Mouse (Mus musculus) CD4-positive, CD25-positive, alpha-beta regulatory T cell, adult 4 months (primary cell): ENCODE data around the gene Scd4. TPM values are rescaled to one million over a fixed set of nuclear protein-coding genes. Genes with fewer than 3 reads are reported as not detected.
"Not testable (repeated sequence)": the region's sequence is repeated elsewhere in the genome, so short reads cannot be mapped to it uniquely, and the experiment has no call there.

Experiments used
- ATAC-seq: one replicate; pipeline ENCODE4 v1.8.0; 2017
- polyA plus RNA-seq, 2 experiments: library from polyadenylated mRNA; unstranded; fragments of 100-300 nt; shearing (Covaris generic); gene quantifications; one replicate each; pipeline ENCODE4 v1.2.1; 2017

Scd4 gene
- polyA plus RNA-seq, 2 experiments from 2014 or later: 0.42 to 0.59 TPM

DNA sequence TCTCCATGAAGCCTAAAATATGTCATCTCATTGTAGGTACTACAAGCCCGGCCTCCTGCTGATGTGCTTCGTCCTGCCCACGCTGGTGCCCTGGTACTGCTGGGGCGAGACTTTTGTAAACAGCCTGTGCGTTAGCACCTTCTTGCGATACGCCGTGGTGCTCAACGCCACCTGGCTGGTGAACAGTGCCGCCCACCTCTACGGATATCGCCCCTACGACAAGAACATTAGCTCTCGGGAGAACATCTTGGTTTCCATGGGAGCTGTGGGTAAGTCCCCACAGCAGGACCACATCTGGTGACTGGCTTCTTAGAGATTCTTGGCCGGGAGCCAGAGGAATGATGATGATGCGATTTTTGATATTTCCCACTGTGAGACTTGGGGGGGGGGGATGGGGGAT is 31.7 kb upstream of the Scd4 start:
- peak; percentile 55 for ATAC-seq

DNA sequence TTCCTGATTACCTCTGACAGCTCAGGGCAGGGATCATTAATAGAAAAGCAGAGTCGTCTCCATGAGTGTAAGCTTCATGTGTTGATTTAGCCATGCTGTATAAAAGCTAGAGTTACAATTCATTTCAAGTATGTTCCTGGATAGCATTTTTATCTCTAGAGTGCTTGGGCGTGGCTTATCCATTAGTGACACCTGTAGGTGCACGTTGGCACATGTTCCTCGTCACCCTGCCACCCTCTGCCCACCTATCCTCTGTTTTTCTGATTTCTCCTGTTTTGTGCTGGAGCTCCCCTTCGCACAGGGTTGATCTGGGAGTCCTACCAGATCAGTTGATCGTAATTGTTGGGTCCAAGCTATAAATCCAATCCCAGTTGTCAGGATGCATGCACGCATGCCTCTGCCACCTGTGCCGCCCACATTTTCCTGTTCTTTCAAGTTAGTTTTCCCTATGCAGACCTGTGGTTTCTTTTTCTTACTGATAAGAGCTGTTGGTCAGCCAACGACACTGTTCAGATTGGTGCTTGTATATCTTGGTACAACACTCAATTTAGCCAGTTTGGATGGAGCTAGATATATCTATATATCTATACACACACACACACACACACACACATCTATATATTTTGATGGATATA is 31.1 kb upstream of the Scd4 start:
- ATAC-seq: no peak

DNA sequence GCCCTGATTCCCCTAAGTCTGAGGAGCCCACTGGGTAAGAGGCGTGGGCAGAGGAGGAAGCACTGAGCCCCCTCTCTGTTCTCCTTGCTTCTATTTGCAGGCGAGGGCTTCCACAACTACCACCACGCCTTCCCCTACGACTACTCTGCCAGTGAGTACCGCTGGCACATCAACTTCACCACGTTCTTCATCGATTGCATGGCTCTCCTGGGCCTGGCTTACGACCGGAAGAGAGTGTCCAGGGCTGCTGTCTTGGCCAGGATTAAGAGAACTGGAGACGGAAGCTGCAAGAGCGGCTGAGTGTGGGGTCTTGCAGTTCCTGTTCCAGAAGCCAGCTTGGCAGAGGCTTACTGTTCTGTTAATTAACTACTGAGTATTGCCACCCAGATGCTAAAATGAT is 30.0 kb upstream of the Scd4 start:
- ATAC-seq: no peak

DNA sequence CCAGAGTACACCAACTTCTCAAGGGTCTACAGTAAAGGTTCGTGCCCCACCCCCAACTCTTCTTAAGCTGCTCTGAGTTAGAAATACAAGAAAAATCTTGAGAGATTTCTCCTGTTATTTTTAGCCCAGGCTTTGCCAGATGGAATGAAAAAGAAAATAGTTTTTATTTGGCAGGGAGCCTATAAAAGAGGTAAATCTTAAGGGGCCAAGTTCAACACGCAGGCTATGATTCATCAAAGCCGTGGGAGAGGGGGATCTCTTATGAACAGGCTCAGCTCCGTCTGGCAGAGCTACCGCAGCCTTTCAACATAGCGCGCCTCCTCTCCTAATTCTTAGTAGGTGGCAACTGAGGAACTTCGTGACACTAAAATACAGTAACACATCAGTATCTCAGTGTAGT is 29.4 kb upstream of the Scd4 start:
- no peak for ATAC-seq

DNA sequence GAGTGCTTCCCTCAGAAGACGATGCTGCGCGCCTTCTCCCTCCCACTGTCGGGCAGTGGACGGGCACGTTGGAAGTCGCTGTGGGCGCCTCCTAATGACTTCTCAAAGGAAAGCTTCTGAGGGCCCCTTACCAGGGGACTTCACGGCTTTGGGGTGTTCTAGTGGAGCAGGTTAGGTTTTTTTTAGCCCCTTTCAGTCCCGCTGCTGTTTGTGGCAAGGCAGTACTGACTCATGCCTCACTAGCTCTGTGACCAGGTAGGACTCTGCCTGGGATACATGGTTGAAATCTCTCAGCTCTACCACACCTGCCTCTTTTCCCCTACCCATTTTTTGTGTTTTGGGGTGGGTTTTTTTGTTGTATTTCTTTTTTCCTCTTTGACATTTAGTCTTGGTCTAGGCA is 28.5 kb upstream of the Scd4 start:
- ATAC-seq: no peak

DNA sequence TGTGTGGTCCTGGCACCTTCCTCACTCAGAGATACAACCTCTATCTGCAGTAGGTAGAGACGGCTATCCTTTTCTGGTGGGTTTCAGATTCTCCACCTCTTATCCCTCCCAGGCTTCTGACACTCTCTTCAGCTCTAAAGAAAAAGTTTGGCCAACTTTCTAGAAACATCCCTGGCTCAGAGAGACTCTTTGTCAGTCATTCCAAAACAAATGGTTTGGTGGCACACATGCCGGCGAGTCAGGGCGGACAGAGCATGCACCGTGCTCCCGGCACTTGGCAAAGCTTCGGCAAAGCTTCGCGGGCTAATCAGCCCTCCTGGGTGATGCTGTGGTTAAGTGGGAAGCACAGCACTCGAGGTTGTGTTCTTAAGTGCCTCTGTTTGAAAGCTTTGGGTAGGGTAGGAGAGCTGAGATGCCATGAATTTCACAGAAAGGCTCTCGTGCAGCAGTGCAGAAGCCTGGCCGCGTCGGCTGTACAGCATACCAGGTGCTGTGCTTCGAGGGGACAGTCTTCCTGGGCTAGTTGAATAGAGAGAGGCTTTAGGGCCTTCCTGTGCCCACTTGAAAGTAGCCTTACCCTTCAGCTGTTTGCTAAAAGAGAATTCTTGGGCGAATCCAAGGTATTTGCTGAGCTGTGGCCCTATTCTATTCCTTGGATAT is 27.9 kb upstream of the Scd4 start:
- ATAC-seq: no peak

DNA sequence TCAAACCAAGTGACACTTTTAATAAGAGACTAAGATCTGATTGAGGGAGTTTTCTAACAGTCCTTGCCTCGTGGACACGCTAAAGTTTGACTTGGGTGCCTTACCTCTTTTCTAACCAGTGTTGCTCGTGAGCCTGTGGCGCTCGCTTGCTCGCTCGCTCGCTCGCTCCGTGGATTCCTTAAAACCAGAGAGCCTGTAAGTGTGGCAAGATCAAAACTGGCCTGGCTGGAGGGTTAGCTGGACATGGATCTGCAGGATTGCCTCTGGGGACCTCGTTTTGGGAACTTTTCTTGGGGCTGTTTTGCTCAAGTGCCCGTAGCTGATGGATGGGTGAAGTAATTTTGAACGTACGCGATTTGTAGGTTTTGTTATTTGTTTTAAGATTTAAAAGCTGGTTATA is 27.2 kb upstream of the Scd4 start:
- ATAC-seq: no peak

DNA sequence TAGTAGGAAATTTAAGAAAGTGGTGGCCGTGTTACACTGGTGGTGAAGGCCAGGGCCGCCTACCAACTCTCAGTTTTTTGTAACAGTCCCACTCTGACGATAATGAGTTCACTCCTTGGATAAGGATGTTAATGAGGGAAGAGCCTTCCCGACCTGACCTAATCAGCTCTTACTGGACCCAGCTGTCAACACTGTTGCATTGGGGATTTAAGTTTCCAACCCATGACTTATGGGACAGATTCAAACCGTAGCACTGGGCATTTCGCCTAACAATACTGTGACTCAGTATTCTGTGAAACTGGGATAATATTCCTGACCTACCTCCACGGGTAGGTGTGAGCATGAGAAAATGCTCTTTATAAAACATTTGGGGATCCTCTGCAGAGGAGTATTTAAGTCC is 26.7 kb upstream of the Scd4 start:
- ATAC-seq: no peak

DNA sequence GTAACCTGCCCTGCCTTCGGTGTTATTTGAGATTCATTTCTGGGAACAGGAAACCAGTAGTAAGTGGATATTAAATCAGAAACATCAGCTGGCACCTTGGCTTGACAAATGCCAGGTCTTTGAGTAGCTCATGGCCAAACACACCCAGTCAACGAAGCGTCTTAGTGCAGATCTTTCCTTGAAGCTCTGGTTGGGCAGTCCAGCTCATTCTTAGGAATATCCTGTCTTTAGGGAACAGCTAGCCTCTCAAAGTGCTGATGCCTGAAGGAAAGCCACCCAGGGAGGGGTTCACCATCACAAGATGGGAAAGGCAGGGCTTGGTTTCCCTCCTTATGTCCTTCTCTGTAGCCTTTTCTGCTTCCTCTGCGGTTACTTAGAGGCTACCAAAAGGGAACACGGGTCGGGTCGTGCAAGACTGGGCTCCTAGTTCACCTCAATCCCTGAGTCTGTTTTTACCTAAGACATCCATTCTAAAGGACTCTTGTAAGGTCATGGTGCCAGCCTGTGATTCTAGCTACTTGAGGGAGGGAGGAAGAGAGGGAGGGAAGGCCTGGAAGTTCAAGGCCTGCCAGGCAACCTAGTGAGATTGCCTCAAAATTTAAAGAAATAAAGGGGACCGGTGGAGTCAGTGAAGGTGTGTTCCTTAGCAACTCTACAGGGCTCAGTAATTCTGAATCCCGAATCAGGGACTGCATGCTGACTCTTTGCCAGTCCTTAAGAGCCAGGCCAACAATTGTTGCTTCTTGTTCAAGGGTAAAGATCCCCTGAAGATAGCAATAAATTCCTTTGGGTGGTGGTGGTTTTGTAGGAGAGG is 25.6 kb upstream of the Scd4 start:
- no peak for ATAC-seq

DNA sequence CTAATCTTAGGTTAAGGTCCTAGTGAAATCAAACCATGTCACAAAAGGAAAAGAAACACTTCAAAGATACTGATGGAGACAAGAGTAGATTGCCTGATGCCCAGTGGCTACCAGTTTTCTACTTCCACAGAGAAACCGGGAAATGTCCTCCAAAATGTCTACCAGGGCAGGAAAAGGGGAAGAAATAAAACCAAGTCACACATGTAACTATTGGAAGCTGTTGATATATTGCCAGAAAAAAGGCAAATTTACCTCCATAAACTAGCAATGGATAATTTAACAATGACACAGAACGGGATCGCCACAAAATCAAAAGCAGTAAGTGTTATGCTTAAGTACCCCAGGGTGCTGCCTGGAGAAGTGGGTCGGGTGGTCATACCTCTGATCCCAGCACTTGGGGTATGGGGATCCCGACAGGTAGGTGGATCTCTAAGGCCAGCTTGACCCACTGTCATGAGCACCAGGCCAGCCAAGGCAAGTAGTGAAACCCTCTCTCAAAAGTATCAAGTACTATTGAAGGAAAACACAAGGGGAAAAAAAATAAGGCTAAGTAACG is 24.9 kb upstream of the Scd4 start:
- no peak for ATAC-seq

DNA sequence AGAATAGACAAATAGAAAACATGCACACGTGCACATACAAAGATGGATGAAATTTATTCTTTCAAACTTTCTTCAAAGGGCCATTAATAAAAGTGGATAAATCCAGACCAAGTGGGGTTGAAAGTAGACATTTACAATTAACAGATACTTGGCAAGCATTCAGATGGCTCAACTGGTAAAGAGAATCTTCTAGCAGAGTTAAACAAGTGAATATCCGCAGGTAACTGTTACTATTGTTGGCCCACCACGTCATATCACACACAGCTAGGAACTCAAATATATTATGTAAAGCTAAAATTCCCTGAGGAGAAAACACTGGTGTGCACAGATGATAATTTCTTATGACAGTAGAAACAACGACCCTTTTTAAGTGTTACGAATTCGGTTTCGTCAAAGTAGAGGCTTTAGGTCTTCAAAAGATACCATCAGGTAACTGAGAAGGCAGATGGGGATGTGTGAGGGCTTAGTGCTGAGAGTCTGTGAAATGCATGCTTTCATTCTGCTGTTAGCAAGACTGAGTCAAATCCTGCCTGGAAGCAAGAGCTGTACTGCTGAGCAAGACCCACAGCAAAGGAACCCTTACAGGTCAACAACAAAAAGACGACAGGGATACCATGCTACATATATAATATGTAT is 24.2 kb upstream of the Scd4 start:
- no peak for ATAC-seq

DNA sequence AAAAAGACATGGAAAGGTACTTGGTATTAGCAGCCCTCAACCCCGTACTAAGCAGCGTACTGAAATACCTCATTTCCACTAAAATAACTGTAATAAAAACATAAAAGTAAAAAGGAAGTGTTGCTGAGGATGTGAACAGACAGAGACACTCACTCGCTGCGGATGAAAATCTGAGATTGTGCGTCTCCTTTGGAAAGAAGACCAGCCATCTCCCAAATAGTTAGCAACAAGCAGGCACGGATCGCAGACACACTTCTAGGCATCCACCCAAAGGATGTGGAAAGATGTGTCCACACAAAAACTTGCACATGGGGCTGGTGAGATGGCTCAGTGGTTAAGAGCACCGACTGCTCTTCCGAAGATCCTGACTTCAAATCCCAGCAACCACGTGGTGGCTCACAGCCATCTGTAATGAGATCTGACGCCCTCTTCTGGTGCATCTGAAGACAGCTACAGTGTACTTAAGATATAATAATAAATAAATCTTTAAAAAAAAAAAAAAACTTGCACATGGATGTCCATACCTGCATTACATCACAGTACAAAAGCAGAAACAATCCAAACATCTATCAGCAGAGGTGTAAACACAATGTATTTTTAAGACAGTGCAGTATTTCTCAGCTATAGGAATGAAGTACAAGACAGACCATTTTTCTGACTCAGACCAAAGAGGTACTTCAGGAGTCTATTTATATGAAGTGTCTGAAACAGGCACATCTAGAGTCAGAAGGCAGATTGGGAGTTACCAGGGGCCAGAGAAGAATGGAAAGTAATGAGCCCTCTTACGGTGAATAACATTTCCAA is 23.3 kb upstream of the Scd4 start:
- ATAC-seq: no peak

DNA sequence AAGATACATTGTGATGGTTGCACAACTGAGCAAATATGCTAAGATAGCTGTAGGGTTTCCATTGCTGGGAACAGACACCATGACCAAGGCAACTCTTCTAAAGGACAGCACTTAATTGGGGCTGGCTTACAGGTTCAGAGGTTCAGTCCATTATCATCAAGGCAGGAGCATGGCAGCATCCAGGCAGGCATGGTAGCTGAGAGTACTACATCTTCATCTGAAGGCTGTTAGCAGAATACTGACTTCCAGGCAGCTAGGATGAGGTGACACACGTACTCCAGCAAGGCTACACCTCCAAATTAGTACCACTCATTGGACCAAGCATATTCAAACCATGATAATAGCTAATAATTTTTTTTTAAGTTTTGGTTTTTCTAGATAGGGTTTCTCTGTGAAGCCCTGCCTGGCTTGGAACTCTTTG is 22.7 kb upstream of the Scd4 start:
- not testable (repeated sequence) for ATAC-seq

DNA sequence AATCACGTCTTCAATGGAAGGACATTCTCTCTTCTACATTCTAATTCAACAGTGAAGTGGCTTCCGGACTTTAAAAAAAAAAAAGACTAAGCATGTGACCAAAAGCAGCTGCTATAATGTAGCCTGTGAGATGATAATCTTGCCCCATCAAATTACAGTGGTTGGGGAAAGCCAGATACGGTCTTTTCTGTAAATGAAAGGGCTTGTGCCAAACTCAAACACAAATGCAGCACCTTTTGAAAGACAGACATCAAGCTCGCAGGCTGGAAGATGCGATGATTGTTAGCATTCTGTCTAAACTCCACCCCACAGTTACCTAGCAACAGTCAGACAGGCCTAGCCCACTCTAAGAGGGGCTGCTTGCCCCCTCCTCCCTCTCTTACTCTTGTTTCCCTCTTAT is 22.1 kb upstream of the Scd4 start:
- ATAC-seq: peak; percentile 69

DNA sequence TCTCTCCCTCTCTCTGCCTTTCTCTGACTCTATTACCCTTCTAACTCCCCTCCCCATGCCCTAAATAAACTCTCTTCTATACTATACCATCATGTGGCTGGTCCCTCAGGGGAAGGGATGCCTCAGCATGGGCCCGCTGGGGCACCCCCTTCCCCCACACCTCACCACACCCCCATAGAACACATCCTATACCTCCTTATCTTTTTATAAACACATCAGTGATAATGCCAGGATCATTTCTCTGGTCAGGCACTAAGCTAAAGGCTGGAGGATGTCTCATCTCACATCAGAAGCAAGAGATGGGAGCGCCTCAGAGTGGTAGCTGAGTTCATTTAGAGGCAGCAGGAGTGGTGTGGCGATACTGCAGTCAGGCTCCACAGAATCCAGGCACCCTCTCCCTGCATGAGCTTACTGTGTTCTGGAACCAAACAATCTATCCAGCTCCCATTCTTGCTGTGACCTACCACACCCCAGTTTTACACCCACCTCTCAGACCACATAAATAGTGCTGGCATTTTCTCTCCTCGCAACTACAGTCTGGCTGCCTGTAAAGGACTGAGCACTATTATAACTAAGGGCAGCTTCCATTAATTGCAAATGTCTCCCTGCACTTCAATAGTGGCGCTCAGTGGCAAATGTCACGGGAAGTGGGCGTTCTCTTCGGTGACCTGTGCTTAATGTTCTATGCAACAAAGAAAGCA is 21.4 kb upstream of the Scd4 start:
- no peak for ATAC-seq

DNA sequence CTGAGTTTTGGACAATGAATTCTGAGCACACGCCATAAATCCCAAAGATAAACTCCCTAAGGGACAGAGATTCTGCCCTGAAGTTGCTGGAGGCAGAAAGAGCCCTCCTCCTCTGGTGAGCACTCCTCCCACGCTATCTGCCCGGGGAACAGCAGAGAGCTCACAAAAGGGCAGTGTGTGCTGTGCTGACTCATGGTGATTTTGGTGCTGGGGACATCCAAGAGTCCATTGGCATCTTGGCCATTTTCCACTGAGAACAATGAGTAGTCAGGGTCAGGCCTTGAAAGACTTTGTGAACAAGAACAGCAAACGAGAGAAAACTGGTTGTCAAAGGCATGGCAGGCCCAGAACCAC is 20.9 kb upstream of the Scd4 start:
- no peak for ATAC-seq

DNA sequence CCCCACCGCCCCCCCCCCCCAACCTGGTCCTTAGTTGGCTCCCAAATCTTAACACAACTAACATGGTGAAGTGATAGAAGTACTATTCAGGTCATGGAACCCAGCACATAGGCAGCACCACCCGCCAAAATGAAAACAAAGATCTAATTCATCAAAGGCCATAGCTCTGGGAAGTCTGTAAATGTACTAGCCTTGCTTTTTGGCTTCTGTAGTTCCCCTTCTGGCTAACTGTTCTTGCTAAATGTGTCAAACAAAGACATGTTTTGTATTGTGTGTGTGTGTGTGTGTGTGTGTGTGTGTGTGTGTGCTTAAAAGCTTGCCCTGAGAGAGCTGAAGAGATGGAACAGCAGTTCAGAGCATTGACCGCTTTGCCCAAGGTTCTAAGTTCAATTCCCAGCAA is 19.8 kb upstream of the Scd4 start:
- no peak for ATAC-seq

DNA sequence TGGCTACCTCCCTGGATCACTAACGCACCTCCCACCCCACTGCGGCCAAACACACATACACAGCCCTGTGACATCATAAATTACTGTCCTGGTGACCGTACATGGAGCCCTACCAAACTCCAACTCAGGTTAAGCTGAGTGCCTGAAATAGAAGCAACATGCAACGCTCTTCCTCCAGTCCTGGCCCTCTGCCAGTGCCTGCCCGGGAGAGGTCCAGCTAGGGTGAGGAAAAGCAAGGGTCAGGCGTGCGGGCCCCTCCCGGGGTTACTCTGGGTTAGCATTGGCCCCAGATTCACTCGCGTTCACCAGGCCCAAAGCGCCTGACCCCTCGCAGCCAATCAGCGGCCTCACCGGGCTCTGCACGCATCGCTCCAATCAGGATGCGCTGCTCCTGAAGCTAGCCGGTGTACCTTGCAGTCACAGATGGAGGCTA is 18.5 kb upstream of the Scd4 start:
- ATAC-seq: peak; percentile 80

DNA sequence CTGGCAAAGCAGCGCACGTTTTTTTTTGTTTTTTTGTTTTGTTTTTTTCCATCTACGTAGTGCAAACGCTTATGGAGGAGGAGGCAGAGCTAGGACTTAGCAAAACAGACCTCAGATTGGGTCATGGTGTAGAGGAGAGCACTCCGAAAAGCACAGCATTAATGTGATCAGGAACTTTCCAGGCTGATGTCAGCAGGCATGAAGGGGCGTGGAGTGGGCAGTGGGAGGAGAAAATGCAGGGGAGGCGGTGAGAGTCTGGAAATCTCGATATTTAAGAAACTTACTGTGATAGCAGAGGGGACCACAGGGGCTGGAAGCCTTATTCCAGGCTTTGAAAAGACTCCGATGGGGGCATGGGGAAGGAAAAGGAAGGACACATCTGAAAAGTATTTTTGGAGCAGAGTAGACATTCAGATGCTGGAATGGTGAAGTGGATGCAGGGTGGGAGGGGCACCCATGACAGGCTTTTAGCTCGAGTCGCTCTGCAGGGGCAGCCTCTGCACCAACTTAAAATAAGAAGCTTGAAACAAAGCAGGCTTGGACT is 17.9 kb upstream of the Scd4 start:
- peak; percentile 51 for ATAC-seq

DNA sequence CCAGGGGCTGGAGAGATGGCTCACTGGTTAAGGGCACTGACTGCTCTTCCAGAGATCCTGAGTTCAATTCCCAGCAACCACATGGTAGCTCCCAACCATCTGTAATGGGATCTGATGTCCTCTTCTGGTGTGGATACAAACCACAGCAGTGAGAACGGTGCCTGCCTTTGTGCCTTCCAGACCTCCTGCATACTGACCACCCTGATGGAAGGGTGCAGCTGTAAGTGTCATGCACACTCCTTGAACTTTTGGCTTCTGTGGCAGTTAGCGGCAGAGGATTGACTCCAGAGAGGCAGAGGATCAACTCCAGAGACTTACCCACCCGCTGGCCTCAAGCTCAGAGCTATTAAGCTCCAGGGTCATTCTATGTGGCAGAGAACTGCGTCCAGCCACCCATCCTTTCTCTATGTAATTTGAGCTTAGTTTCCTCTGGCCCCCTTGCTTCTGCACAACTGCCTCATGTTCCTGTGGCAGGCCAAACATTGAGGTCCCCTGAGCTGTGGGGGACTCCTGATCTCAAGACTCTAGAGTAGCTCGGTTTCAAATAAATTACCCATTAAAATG is 16.1 kb upstream of the Scd4 start:
- ATAC-seq: no peak

DNA sequence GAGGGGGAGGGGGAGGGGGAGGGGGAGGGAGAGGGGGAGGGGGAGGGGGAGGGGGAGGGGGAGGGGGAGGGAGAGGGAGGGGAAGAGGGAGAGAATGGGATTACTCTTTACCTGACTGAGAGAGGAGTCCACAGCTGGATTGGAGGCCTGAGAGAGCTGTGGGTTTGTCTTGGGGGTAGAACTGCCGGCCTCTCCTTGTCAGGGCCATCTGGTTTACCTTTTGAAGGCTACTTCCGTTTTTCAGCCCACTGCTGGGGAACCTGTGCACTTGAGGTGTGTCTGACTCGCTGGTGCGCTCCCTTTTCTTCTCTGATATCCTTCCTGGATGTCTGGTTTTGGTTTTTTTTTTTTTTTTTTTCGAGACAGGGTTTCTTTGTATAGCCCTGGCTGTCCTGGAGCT is 15.5 kb upstream of the Scd4 start:
- no peak for ATAC-seq
